Mouse (Mus musculus): Measurements from ENCODE around the gene Cyp2d12.
"Not testable (repeated sequence)": the region's sequence is repeated elsewhere in the genome, so short reads cannot be mapped to it uniquely, and the experiment has no call there.

The Cyp2d12 gene

GRCm38 (mm10) chr15:82554531-82555230 lies at the start of gene Cyp2d12:
Cyp2d12 (plus strand) TSS chr15:82555072.
- no peak for DNase-seq

GRCm38 (mm10) chr15:82506971-82507370 lies 47.9 kb upstream of the Cyp2d12 start:
- no peak for DNase-seq

GRCm38 (mm10) chr15:82507740-82508139 lies 47.1 kb upstream of the Cyp2d12 start:
- not testable (repeated sequence) for DNase-seq

DNA sequence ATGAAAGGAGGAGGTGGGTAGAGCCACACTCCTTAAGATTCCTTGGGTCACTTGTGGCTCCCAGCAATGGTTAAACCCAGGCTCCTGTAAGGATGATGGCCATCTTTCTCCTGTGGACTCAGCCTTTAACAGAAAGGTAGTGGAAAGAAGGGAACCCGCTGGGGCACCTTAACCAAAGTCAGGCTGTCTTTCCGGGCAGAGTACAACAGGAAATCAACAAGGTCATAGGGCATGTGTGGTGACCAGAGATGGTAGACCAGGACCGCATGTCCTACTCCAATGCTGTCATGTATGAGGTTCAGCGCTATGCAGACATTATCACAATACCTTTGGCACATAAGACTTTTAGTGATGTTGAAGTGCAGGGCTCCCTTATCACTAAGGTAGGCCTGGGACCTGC lies 45.4 kb upstream of the Cyp2d12 start:
- DNase-seq, result not testable (repeated sequence)

GRCm38 (mm10) chr15:82510500-82510899 lies 44.4 kb upstream of the Cyp2d12 start:
- not testable (repeated sequence) for DNase-seq

- not testable (repeated sequence) for DNase-seq
Observed at GRCm38 (mm10) chr15:82512111-82512510, 42.8 kb upstream of the Cyp2d12 start.

- not testable (repeated sequence) for DNase-seq
Observed at GRCm38 (mm10) chr15:82516174-82516573, 38.7 kb upstream of the Cyp2d12 start.

DNA sequence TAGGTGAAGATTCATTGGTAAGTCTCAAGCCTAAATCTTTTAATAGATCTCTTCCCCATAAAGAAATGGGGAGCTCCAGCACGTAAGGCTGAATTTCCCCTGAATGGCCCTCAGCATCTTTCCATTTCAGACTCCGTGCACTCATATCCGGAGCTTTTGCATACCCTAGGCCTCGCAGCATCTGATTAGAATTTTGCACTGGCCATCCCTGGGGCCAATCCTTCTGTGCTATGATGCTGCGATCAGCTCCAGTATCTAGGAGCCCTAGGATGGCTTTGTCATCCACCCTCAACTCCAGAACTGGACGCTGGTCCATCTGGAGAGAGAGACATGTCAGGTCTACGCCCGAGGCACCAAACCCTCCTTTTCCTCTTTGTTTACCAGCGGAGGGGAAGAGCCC lies 27.5 kb upstream of the Cyp2d12 start:
- not testable (repeated sequence) for DNase-seq

- not testable (repeated sequence) for DNase-seq
Observed at GRCm38 (mm10) chr15:82532721-82533120, 22.2 kb upstream of the Cyp2d12 start.

GRCm38 (mm10) chr15:82542976-82543375 lies 11.9 kb upstream of the Cyp2d12 start:
- not testable (repeated sequence) for DNase-seq

GRCm38 (mm10) chr15:82544561-82544960 lies 10.3 kb upstream of the Cyp2d12 start:
- DNase-seq, result not testable (repeated sequence)

DNA sequence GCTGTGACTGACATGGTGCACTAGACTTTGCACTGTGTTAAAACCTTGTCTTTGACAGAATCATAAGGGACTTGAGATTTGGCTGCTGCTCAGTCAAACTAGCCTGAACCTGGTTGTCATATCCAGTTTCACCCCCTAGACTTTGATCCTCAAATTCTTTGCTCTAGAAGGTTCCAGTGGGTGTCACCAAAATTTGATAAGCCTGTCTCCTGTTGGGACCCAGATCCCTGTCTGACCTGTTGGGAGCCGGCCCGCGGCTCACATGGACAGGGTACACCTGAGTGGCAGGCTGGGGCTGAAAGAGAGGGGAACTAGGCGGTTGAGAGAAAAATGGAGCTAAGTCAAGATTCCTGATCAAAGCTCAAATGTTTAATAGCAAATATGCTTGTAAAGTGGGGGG lies 7.1 kb upstream of the Cyp2d12 start:
- DNase-seq, result not testable (repeated sequence)

DNA sequence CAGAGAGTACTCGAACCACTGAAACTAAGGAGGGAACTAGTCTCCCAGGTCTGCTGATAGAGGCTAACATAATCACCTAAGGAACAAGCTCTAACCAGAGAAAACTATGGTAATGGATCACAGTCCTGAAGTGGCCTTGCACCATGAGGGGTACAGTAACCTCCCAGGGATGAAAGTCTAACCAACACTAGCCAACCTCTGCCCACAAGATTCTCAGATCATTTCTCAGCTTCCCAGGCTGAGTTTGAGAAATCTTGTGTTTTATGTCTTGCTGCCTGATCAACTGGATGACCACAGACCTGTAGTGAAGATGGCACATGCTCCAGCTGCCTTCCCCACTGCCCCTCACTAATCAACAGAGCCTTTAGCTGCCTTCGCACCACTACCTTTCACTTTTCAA lies 1.7 kb upstream of the Cyp2d12 start:
- not testable (repeated sequence) for DNase-seq

DNA sequence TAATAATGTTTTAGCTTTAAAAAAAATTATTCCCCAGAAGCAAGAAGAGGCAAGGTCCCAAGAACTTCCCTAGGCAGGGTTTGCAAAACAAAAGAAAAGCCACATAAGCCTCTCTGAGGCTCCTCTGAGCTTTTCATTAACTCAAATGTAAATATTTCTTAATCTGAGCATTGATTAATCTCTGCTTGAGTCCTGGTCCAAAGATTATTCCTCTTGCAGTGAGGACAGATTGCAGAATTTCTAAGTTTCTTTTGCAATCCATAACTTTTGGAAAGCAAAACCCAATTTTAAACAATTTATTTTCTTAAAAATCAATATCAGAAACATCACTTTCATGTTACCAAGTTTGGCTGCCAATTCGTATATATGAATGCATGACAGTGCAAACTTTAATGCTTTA lies 18.0 kb downstream of the Cyp2d12 start:
- no peak for DNase-seq

- DNase-seq, result peak; percentile 32 to 40
Observed at GRCm38 (mm10) chr15:82579071-82579470, 24.2 kb downstream of the Cyp2d12 start.

DNA sequence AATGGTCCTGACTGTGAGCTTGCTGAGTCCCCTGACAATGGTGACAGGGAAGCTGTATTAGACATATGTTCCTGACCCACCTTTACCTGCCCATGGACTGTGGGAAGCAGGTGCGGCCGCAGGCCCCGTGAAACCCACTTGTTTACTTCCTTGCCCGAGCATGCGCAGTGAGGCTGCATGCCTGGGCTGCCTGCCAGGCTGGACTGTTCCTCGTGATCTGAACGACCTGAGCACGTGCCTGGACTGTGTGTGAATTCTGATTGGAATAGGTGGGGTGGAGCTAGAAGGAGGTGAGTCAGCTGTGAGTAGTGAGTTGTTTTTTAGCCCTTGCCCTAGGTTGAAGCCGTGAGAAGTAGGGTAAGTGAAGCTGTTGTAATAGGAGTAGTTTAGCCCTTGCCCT lies 27.7 kb downstream of the Cyp2d12 start:
- peak; percentile 16 to 27 for DNase-seq

Measured in kidney, postnatal 4 days (tissue).